Mouse (Mus musculus) neural tube, embryonic 12.5 days (tissue): ENCODE measurements at regions not wholly inside any gene's neighbourhood (a gene's known extent, or its start where the extent isn't known, plus 50 kb on each side); places are given as distances from the start of the nearest gene placed in this dataset.

Source experiments
- ATAC-seq: fragments of 200-750 bp; cut with Nextera tagmentation; 2 replicates; pipeline ENCODE4 v1.8.0; 2017; ENCODE audit warnings: low read depth, mild to moderate bottlenecking, moderate TSS enrichment, moderate library complexity; ENCODE audit not compliant: low FRiP score
- H3K27ac ChIP-seq: fragments of 300-500 bp; sonication (generic); 2 replicates; pipeline ENCODE4 v1.5.1; 2016
- H3K27me3 ChIP-seq: fragments of 300-500 bp; sonication (generic); replicated peaks from 2 replicates; pipeline ENCODE4 v1.6.1; 2016; ENCODE audit warnings: mild to moderate bottlenecking
- H3K36me3 ChIP-seq: fragments of 300-500 bp; sonication (generic); 2 replicates; pipeline ENCODE4 v1.6.1; 2016; ENCODE audit warnings: mild to moderate bottlenecking
- H3K4me1 ChIP-seq: fragments of 300-500 bp; sonication (generic); 2 replicates; pipeline ENCODE4 v1.6.1; 2016
- H3K4me2 ChIP-seq: fragments of 300-500 bp; sonication (generic); replicated peaks from 2 replicates; pipeline ENCODE4 v1.6.1; 2016; ENCODE audit warnings: mild to moderate bottlenecking
- H3K4me3 ChIP-seq: fragments of 300-500 bp; sonication (generic); 2 replicates; pipeline ENCODE4 v1.5.1; 2016
- H3K9ac ChIP-seq: fragments of 300-500 bp; sonication (generic); 2 replicates; pipeline ENCODE4 v1.6.1; 2016; ENCODE audit warnings: mild to moderate bottlenecking
- H3K9me3 ChIP-seq: fragments of 300-500 bp; sonication (generic); 2 replicates; pipeline ENCODE4 v1.6.1; 2016; ENCODE audit warnings: mild to moderate bottlenecking
- WGBS: fragments of 180-500 bp; shearing (Covaris S2); methylation state at CpG from one replicate; pipeline ENCODE4 v1.1.7; 2016; 5-methylcytosine and 5-hydroxymethylcytosine counted together

- Histone ChIP-seq H3K27me3 (no peaks in the 10 kb centered on the region), H3K36me3 (no peaks in the 10 kb centered on the region), H3K4me2 (no peak overlapping the region), H3K4me3 (no peak overlapping the region), H3K9ac (no peak overlapping the region), H3K27ac (no peak overlapping the region), H3K9me3 (no peaks in the 10 kb centered on the region), H3K4me1 (no peaks in the 10 kb centered on the region)
- WGBS = 89% methylated on average over 5 of the region's 5 CpGs
- ATAC-seq = no peak
Measured at GRCm38 (mm10) chr4:9218380-9218779, 979.5 kb upstream of the Car8 start.

GRCm38 (mm10) chr4:9208606-9209005, 969.8 kb upstream of the Car8 start:
- ATAC-seq = no peak
- no peaks in the 10 kb centered on the region for H3K9me3 ChIP-seq
- no peak overlapping the region for H3K4me2 ChIP-seq
- no peaks in the 10 kb centered on the region for H3K4me1 ChIP-seq
- no peaks in the 10 kb centered on the region for H3K36me3 ChIP-seq
- no peaks in the 10 kb centered on the region for H3K27me3 ChIP-seq
- no peak overlapping the region for H3K9ac ChIP-seq
- no peak overlapping the region for H3K4me3 ChIP-seq
- H3K27ac ChIP-seq = no peak overlapping the region
- 60% methylated on average over 2 of the region's 2 CpGs for WGBS

- H3K36me3 ChIP-seq = no peaks in the 10 kb centered on the region
- H3K4me2 ChIP-seq = no peak overlapping the region
- WGBS = 65% methylated on average over 2 of the region's 2 CpGs
- no peak overlapping the region for H3K4me3 ChIP-seq
- ATAC-seq = 0 out of 2 replicates have a peak, but pooled peaks have one; percentile 9
- H3K27ac ChIP-seq = no peak overlapping the region
- no peaks in the 10 kb centered on the region for H3K27me3 ChIP-seq
- no peak overlapping the region for H3K9ac ChIP-seq
- H3K9me3 ChIP-seq = no peaks in the 10 kb centered on the region
- H3K4me1 ChIP-seq = peaks cover 7% of the 10 kb centered on the region; the same call in 1 of the 2 replicates
Measured at GRCm38 (mm10) chr4:9200012-9200411, 961.2 kb upstream of the Car8 start.

GRCm38 (mm10) chr4:9196435-9196834, 957.6 kb upstream of the Car8 start:
- Histone ChIP-seq H3K9me3 (no peaks in the 10 kb centered on the region), H3K4me3 (no peak overlapping the region), H3K9ac (no peak overlapping the region), H3K27me3 (no peaks in the 10 kb centered on the region), H3K4me2 (no peak overlapping the region), H3K36me3 (no peaks in the 10 kb centered on the region), H3K4me1 (peaks cover 7% of the 10 kb centered on the region; the same call in 1 of the 2 replicates), H3K27ac (no peak overlapping the region)
- no peak for ATAC-seq
- whole genome bisulfite sequencing = 29% methylated on average over 4 of the region's 4 CpGs

GRCm38 (mm10) chr4:9193121-9193520, 954.3 kb upstream of the Car8 start:
- Histone ChIP-seq H3K9ac (no peak overlapping the region), H3K4me1 (peaks cover 7% of the 10 kb centered on the region; the same call in 1 of the 2 replicates), H3K36me3 (no peaks in the 10 kb centered on the region), H3K4me2 (no peak overlapping the region), H3K27me3 (no peaks in the 10 kb centered on the region), H3K9me3 (no peaks in the 10 kb centered on the region), H3K27ac (no peak overlapping the region), H3K4me3 (no peak overlapping the region)
- ATAC-seq = no peak
- WGBS = 68% methylated on average over 6 of the region's 6 CpGs

- Histone ChIP-seq H3K4me3 (no peak overlapping the region), H3K4me2 (peak overlapping the region; percentile 50), H3K27ac (no peak overlapping the region), H3K9ac (no peak overlapping the region), H3K27me3 (no peaks in the 10 kb centered on the region), H3K4me1 (0 out of 2 replicates have a peak, but pooled peaks cover 8% of the 10 kb centered on the region), H3K9me3 (no peaks in the 10 kb centered on the region), H3K36me3 (no peaks in the 10 kb centered on the region)
- 45% methylated on average over 14 of the region's 14 CpGs for WGBS
- 0 out of 2 replicates have a peak, but pooled peaks have one; percentile 19 for ATAC-seq
Measured at GRCm38 (mm10) chr4:9185156-9185875, 946.5 kb upstream of the Car8 start.

- no peaks in the 10 kb centered on the region for H3K9me3 ChIP-seq
- no peak overlapping the region for H3K4me3 ChIP-seq
- H3K36me3 ChIP-seq = no peaks in the 10 kb centered on the region
- H3K4me1 ChIP-seq = 0 out of 2 replicates have a peak, but pooled peaks cover 8% of the 10 kb centered on the region
- peak; percentile 87 for ATAC-seq
- H3K4me2 ChIP-seq = peak overlapping the region; percentile 50
- H3K27ac ChIP-seq = peak overlapping the region; percentile 6; the same call in 1 of the 2 replicates
- WGBS = 1% methylated on average over 12 of the region's 12 CpGs
- H3K9ac ChIP-seq = no peak overlapping the region
- H3K27me3 ChIP-seq = no peaks in the 10 kb centered on the region
Measured at GRCm38 (mm10) chr4:9184451-9185121, 945.7 kb upstream of the Car8 start.

GRCm38 (mm10) chr4:9174365-9174764, 935.5 kb upstream of the Car8 start:
- ATAC-seq = no peak
- no peak overlapping the region for H3K27ac ChIP-seq
- H3K4me3 ChIP-seq = no peak overlapping the region
- no peak overlapping the region for H3K9ac ChIP-seq
- no peaks in the 10 kb centered on the region for H3K4me1 ChIP-seq
- H3K27me3 ChIP-seq = no peaks in the 10 kb centered on the region
- no peaks in the 10 kb centered on the region for H3K36me3 ChIP-seq
- 87% methylated on average over 1 of the region's 1 CpGs for WGBS
- H3K4me2 ChIP-seq = no peak overlapping the region
- no peaks in the 10 kb centered on the region for H3K9me3 ChIP-seq

- Histone ChIP-seq H3K4me3 (no peak overlapping the region), H3K4me1 (peaks cover 10% of the 10 kb centered on the region), H3K27me3 (no peaks in the 10 kb centered on the region), H3K9me3 (no peaks in the 10 kb centered on the region), H3K27ac (no peak overlapping the region), H3K36me3 (no peaks in the 10 kb centered on the region), H3K4me2 (no peak overlapping the region), H3K9ac (no peak overlapping the region)
- WGBS = 71% methylated on average over 7 of the region's 7 CpGs
- 0 out of 2 replicates have a peak, but pooled peaks have one; percentile 35 for ATAC-seq
Measured at GRCm38 (mm10) chr4:9162374-9162773, 923.5 kb upstream of the Car8 start.

GRCm38 (mm10) chr4:9161814-9162133, 922.9 kb upstream of the Car8 start:
- Histone ChIP-seq H3K27me3 (no peaks in the 10 kb centered on the region), H3K4me3 (no peak overlapping the region), H3K36me3 (no peaks in the 10 kb centered on the region), H3K9me3 (no peaks in the 10 kb centered on the region), H3K4me1 (peaks cover 10% of the 10 kb centered on the region), H3K4me2 (no peak overlapping the region), H3K27ac (no peak overlapping the region), H3K9ac (no peak overlapping the region)
- WGBS = 11% methylated on average over 4 of the region's 4 CpGs
- ATAC-seq = peak; percentile 71

- no peak overlapping the region for H3K4me3 ChIP-seq
- H3K27ac ChIP-seq = no peak overlapping the region
- no peaks in the 10 kb centered on the region for H3K9me3 ChIP-seq
- no peaks in the 10 kb centered on the region for H3K36me3 ChIP-seq
- H3K27me3 ChIP-seq = no peaks in the 10 kb centered on the region
- H3K9ac ChIP-seq = no peak overlapping the region
- WGBS = 32% methylated on average over 11 of the region's 11 CpGs
- ATAC-seq = peak; percentile 49; the same call in 1 of the 2 replicates
- no peak overlapping the region for H3K4me2 ChIP-seq
- H3K4me1 ChIP-seq = peaks cover 10% of the 10 kb centered on the region
Measured at GRCm38 (mm10) chr4:9161068-9161813, 922.4 kb upstream of the Car8 start.

- no peak for ATAC-seq
- 23% methylated on average over 5 of the region's 5 CpGs for WGBS
- H3K4me1 ChIP-seq = peaks cover 11% of the 10 kb centered on the region
- H3K9ac ChIP-seq = no peak overlapping the region
- H3K4me3 ChIP-seq = no peak overlapping the region
- H3K27ac ChIP-seq = no peak overlapping the region
- no peaks in the 10 kb centered on the region for H3K27me3 ChIP-seq
- H3K4me2 ChIP-seq = no peak overlapping the region
- H3K9me3 ChIP-seq = no peaks in the 10 kb centered on the region
- H3K36me3 ChIP-seq = no peaks in the 10 kb centered on the region
Measured at GRCm38 (mm10) chr4:9147732-9148131, 908.9 kb upstream of the Car8 start.
